Mouse (Mus musculus): Measurements from ENCODE around the gene Olfr1233.

Gene Olfr1233

DNA sequence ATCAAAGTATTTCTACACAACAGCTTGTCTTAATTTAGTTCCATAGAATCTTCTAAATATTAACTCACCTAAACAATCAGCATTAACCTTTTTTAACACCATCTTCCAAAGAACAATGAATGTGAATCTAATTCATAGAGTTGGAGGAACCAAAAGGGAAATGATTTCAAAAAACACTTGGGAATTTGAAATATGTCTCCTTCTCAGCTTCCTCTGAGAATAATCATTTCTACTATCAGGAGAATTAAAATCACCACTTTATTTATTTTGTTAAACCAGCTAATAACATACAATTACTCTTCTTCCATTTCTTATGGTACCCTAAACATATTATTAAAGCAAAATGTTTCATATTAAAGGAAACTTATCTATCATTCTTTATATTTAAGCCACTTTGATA lies at the start of gene Olfr1233:
TSS of gene Olfr1233 (minus strand) at position 101 of the 400 bp plus-strand sequence.
- no peak for DNase-seq

- DNase-seq, result no peak
Observed at GRCm38 (mm10) chr2:89364765-89365164, 22.6 kb upstream of the Olfr1233 start, which contains the start of gene Olfr1234. Olfr1234 (minus strand) TSS chr2:89364865.

- no peak for DNase-seq
Observed at GRCm38 (mm10) chr2:89329575-89329974, 12.6 kb downstream of the Olfr1233 start, which contains the start of gene Olfr1232. Olfr1232 (minus strand) TSS chr2:89329675.

DNA sequence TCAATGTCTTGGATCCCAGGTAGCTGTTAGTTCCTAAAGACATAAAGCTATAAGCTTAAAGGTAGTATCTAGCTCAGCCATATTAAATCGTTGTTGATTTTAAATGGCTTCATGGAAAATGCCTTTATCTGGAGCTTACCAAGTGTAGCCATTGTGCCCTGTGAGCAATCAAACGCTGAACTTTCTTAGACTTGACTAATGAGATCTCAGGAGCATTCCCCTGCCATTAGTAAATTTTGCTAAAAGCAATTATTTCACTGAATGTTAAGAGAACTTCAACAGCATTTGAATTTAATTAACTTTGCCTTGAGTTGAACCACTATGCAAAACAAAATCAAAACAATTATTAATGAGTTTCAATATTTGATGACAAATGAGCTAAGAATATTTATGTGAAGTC lies 35.2 kb downstream of the Olfr1233 start, which contains the start of gene Olfr1231:
TSS of gene Olfr1231 (minus strand) at position 101 of the 400 bp plus-strand sequence.
- DNase-seq, result no peak

DNA sequence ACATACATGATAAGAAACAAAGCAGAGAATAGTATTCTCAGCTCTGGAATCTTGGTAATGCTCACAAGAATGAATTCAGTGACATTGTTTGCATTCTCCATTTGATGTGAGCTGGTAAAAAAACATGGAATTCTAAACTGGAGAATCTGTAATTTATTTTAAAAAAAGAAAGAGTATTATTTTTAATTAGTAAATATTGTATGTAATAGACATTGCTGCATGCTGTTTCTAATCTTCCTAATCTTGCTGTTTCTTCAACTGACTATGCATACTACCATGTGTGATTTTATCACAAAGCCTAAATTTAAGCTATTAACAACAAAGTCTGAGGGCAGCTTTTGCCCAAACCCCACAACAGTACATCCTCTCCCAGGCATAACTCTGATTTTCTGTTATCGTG lies 45.0 kb downstream of the Olfr1233 start, which contains the start of gene Olfr1230:
TSS of gene Olfr1230 (minus strand) at position 101 of the 400 bp plus-strand sequence.
- DNase-seq, result no peak

DNA sequence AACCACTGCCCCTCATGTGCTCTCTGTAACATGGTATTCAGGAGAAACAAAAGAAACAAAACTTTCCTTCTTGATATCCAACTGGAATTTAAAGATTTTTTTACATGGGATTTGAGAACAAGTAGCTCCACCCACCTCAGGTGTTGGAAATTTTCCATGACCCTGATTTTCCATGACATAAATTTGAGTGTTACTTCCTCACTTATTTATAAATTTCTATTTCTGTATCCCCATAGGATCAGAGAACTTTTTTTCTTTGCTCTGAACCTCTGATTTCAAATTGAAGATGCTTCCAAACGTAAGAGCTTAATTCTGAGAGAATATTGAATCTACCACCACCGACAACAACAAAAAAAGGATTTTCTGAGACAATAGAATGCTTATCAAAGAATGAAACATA lies 54.3 kb downstream of the Olfr1233 start, which contains the start of gene Olfr1229:
TSS of gene Olfr1229 (minus strand) at position 101 of the 400 bp plus-strand sequence.
- no peak for DNase-seq

All from thymus, postnatal 25 days (tissue).